Mouse (Mus musculus): ENCODE measurements around the gene Fhl3.
A peak's percentile ranks its signal among the peaks of the same experiment; 100 is the strongest.

DNA sequence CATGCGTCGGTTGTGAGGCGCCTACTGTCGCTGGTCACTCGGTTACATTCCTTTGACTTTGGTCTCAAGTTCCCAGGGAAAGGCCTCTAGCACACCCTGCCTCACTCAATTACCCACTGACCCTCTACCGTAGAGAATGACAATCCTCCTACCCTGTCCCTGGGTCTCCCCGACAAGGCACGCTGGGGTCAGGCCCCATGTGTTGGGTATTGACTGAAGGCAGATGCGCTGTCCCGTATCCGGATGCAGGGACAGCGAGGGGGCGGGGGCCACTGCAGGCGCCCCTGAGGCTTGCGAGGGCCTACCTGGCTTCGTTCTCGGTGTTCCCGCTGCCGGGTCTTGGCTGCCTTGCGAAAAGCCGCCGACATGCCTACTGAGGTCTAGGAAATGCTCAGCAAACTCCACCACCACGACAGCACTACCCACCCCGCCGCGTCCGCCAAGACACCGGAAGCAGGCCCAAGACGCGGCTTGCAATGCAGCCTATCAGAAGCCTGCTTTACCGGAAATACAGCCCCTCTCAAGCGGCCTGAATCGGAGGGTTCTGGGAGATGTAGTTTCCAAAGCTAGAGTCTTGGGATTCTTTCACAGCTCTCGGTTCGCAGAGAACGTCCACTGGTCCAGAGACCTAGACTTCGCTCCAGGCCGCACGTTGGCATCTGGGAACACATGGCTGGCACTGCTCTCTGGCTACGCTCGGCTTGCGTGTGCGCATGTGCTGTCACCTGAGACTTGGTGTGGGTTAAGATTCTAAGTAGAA lies 7.2 kb upstream of the Fhl3 start, which contains the start of gene Utp11:
- TF ChIP-seq CTCF (IDR thresholded peaks at IDR 0.05; ENCODE audit: control insufficient read depth, insufficient read depth, insufficient read length): no peak
- TF ChIP-seq MYOD1 (IDR thresholded peaks at IDR 0.05; ENCODE audit: control insufficient read depth, insufficient read length, low read depth): no peak
- no peak for TF ChIP-seq USF1 (IDR thresholded peaks at IDR 0.05; ENCODE audit: low read depth)
- TF ChIP-seq MAX (IDR thresholded peaks at IDR 0.05): peak; percentile 54
- TF ChIP-seq MYOG (IDR thresholded peaks at IDR 0.05; ENCODE audit: control insufficient read depth, extremely low read depth, insufficient read length): no peak

Measured in C2C12 (cell line).